Mouse (Mus musculus) lung, adult 18-20 months (tissue): ENCODE measurements around the gene Dnm3.

Source experiments
- DNase-seq, 2 experiments: peaks; one replicate each; pipeline ENCODE4 v3.0.0; 2022; ENCODE audit warnings: mixed read lengths in 2 of 2

Gene Dnm3

GRCm38 (mm10) chr1:162477246-162478209 is at the start of gene Dnm3:
Gene Dnm3 (minus strand): TSS chr1:162478034.
- DNase-seq = peak; percentile 91 to 92

GRCm38 (mm10) chr1:162515116-162515515 is 37.3 kb upstream of the Dnm3 start:
- no peak for DNase-seq

GRCm38 (mm10) chr1:162510013-162510356 is 32.2 kb upstream of the Dnm3 start:
- DNase-seq = no peak

DNA sequence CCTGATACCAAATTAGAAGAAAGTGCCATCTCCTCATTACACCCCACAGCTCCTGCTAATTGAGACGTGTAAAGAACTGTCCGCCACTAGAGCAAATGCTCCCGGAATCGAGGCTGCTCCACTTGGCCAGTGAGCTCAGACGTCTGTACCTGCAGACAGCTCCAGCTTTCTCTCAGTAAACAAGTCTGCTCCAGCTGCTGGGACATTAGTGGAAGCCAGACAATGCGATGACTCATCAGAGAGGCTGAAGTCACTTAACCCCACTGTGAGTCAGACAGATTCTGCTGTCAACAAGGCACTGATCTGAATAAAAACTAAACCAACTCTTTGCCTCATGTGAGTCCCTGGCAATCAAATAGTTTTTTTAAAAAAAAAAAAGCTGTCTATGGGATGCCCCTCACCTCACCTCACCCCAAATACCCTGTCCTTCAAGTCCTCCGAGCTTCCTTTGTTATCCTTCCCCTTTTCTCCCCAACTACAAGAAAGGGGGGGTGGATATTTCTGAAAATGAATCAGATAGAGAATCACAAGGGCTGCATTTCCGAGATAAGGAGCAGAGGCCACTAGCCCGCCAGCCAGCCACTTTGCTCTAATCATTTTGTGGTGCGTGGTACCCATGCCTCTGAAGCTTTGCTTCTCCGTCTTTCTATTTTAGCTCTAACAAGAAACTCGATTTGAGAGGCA is 31.6 kb upstream of the Dnm3 start:
- peak; percentile 20 to 41 for DNase-seq

DNA sequence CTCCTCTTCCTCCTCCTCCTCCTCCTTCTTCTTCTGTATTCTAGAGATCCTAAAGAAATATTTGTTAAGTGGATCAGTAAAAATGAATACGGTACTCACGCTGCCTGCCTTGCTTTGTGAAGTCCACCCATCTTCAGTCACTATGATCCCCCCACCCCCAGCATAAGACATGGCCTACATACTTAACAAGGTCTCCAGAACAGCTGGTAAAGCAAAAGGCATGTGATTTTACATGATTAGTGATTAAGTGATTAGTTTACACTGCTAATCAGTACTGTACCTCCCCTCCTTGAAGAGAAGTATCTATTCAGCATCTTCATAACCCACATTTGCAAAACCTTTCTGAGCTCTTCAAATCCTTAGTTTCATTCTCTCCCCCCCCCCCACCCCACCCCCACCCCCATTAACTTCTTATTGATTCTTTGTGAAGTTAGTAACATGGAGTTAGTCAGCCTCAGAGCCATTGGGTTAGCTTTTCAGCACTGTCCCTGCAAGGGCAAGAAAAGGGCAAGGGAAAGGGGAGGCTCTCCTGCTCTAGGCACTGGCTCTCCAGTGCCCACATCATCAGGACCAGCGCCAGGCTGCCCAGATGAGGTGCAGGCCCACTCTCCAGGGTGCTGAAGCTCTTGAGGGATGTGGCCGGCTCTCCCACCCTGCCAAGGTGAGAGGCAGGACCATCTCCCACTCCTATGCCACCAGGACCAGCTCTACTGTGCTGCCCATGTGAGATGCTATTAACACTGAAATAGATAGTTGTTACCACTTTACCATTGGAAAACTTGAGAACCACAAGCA is 30.6 kb upstream of the Dnm3 start:
- DNase-seq = no peak

DNA sequence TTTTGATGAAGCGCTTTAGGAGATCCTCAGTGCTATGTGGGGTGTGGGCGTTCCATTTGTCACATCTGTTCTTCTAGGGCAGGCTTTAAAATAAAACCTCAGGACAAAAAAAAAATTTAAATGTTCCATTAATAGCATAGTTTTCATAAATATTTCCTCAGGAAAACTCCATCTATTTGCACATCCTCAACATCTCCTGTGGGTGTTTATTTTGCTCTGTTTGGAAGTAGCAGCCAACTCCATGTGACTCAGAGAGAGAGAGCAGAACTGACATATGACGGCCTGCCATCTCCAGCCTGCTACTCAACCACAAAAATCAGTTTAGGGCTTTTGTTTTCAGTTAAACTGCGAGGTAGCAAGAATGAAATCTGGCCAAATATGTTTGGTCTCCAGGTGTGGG is 28.7 kb upstream of the Dnm3 start:
- no peak for DNase-seq

GRCm38 (mm10) chr1:162505649-162506048 is 27.8 kb upstream of the Dnm3 start:
- no peak for DNase-seq

GRCm38 (mm10) chr1:162476531-162477080 is 1.2 kb downstream of the Dnm3 start:
- DNase-seq = no peak

- no peak for DNase-seq
Observed at GRCm38 (mm10) chr1:162472949-162473348, 4.9 kb downstream of the Dnm3 start.

DNA sequence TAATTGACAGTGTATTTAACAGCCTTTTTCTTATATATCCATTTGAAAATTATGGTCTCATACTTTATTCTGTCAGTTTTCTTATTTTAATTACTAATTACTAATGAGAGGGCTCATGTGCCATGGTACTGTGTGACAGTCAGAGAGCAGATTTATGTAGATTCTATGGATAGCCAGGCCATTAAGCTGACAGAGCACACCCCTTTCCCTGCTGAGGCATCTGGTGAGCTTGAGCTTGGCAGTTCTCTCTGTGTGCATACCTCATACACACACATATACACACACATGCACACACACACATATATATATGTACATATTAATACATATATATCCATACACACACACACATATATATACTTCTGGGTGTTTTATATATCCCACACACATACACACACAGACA is 6.7 kb downstream of the Dnm3 start:
- no peak for DNase-seq

DNA sequence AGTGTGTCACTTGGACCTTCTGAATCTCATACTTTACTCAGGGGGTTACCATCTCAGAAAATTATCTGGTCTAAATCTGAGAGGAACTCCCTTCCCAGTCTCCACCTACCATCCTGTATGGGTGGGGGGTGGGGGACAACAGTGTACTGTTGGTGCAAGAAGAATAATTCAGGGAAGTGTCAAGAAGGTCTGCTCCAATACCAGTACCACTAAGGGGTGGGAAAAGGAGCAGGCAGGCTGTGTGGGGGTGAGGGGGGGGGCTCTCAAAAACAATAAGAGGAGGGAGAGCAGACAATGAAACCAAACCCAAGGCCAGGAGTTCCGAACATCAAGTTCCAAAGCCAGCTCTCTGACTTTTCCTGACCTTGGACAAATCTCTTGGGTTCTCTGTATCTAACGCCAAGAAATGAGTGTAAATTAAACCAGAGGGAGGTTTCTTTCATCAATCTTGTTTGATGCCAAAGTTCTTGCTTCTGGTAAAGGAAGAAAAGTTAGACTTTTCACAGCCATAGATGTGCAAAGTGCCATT is 8.0 kb downstream of the Dnm3 start:
- no peak for DNase-seq

DNA sequence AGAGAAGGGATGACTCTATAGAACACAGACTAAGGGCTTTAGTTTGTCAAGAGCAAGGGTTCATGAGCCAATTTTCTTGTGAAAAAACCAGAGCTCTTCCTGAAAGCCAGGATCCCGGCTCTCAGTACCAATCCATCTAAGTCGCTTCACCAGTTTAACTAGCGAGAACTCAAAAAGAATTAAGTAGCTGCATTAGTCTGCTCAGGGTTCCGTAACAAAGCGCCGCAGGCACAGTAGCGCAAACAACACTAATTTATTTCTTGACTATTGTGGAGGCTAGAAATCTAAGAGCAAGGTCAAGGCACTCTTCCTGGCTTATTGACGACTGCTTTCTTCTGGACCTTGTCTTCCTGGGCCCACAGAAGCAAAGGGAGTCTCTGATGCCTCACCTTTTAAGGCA is 14.2 kb downstream of the Dnm3 start:
- DNase-seq = no peak

DNA sequence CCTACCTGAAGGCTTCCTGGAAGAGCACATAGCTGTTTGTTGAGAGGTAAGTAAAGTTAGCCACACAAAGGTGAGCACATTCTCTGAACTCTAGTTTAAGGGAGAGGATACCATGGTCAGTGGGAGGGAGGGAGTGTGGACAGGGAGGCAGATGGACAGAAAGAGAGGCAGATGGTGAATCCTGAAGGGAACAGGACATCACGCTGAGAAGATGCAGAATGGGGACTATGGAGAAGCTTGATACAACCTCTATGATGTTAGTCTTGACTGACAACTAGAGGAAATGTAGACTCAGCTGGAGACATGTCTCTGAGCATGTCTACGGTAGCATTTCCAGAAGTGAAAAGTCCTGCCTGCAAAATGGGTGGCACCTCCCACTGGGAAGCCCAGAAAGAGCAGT is 19.1 kb downstream of the Dnm3 start:
- DNase-seq = no peak

DNA sequence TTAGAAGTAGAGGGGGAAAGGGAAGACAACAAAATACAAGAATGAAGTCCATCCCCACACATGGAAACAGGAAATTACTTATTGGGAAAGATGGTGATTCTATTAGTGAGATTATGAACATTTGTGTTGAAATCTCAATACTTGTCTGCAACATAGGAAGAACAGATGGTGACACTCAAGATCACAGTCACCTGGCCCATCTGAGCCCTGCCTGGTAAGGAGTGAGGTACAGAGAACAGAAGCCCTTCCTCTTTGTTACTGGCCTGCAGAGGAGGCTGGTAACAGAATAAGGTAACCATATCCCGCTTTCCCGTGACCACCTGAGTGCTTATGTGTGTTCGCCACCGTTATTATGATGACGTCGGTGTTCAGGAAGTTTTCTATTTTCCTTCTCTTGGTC is 21.0 kb downstream of the Dnm3 start:
- no peak for DNase-seq

- DNase-seq = no peak
Observed at GRCm38 (mm10) chr1:162456406-162456805, 21.4 kb downstream of the Dnm3 start.

GRCm38 (mm10) chr1:162453578-162453977 is 24.3 kb downstream of the Dnm3 start:
- no peak for DNase-seq

DNA sequence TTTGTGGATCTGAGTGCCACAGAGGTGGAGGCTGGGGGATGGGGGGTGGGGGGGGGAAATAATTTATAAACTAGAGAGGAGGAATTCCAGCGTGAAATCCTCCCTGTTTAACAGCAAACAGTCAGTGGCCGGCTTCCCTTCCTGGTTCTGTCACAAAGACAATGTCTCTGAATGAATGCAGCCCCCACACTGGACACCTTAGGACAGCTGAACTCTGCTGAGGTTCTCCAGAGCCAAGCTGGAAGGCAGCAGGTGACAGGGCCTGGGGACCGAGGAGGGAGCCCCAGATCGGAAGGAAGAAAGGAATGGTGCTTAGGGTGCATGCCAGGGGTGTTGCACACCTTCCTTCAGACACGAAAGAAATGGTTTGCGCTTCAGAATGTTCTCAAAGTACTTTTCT is 24.8 kb downstream of the Dnm3 start:
- no peak for DNase-seq

DNA sequence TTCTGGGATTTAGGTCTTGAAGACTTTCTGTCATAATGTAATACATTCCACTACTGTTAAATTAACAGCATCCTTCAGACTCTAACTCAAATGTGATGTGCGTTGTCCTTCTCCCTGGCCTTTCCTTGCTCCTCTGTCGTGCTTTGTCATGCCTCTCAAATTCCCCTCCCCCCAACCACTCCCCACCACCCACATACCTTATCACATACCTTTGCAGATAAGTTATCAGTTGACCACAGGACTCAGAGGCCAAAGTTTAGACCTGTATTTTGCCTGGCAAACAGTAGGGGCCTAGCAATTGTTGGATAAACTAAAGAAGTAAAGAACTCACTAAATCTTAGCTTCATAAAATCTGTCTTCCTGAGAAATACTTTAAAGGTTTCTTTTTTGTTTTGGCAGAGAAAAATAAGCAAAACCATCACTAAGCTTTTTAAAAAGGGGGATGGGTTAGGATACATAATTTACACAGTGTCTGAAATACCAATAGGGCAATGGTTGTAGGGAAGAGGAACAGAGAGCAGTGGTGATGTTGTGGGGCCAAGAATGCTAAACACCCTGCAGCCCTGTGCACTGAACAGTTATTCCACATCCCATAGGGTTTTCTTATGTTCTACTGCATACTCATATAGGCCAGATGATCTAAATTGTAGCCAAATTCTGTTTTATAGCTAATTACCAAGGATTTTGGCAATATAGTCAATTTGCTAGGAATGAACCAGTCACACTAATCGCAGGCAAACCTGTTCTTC is 28.5 kb downstream of the Dnm3 start:
- no peak for DNase-seq

DNA sequence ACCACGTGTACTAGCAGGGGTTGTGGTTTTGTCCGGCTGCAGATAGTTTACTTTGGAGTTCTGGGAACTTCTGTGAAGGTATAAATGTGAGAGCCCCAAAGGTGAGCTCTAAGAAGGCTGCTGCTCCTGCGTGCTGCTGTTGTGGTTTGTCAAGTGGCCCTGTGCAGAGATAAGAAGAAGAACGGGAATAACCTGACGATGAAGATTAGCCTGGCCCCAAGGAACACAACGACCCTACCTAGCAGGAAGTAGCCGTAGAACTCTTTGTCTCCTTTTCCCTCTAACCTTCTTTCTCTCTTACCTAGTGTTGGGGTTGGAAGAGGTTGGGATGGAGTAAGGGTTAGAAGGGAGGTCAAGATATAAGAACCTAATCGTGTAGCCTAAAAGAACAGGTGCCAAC is 33.0 kb downstream of the Dnm3 start:
- DNase-seq = no peak

DNA sequence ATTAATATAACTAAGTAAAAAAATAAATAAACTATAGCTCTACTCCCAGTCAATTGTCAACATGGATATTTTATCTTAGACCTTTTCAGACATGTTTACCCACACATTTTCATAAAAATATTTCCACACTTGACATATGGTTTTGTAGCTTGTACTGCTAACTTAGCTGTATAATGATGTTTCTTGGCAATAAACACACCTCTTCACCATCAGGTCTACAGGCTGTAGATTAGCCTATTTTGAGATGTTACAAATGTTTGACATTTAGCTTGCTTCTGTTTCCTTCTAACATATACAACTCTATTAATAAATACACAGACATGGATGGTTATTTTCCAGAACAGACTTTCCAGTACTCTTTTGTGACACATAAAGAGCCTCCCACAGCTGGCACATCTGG is 38.3 kb downstream of the Dnm3 start:
- no peak for DNase-seq

DNA sequence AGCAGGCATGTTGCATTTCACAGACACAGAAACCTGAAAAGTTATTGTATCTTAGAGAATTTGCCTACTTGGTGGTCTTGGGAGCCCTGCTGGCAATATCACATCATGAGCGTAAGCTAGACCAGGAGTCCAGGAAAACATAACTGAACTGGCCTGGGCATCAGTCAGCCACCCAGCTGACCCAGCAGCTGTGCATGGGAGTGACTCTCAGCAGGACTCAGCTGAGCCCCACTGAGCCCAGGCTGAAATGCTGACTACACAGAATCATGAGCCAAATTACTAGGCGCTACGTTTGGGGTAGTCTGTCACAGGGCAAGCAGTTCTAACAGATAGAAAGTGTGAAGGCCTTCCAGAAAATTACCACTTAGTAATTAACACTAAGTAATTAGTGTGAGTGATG is 41.2 kb downstream of the Dnm3 start:
- no peak for DNase-seq

DNA sequence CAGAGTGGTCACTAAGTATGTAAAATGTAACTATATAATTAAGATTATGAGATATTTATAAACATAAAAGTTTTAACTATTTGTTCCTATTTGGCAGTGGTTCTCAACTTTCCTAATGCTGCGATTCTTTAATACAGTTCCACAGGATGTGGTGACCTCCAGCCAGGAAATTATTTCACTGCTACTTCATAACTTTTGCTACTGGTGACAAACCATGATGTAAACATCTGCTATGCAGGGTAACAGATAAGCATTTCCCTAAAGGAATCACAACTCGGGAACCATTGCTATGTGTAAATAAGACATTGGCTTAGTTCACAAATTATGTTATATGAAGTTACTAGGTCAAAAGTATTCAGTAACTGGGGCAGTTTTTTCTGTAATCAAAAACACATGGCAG is 48.9 kb downstream of the Dnm3 start:
- no peak for DNase-seq
